Mouse (Mus musculus): ENCODE measurements at regions not wholly inside any gene's neighbourhood (a gene's known extent, or its start where the extent isn't known, plus 50 kb on each side); places are given as distances from the start of the nearest gene placed in this dataset.

- H3K9me3 ChIP-seq (replicated peaks; ENCODE audit: control insufficient read depth, low read length), result no peaks in the 10 kb centered on the region
- no peak overlapping the region for H3K9ac ChIP-seq (ENCODE audit: low read length)
- no peak for ATAC-seq (replicated peaks; ENCODE audit: extremely low read depth, insufficient read depth, low FRiP score)
- WGBS, result 58% methylated on average over 5 of the region's 5 CpGs
- H3K36me3 ChIP-seq (ENCODE audit: control insufficient read depth, insufficient read depth), result no peaks in the 10 kb centered on the region
- H3K4me3 ChIP-seq (ENCODE audit: low read length), result no peak overlapping the region
- no peak overlapping the region for H3K27ac ChIP-seq (ENCODE audit: low read length)
- H3K4me2 ChIP-seq (ENCODE audit: low read depth, low read length), result no peak overlapping the region
- no peaks in the 10 kb centered on the region for H3K4me1 ChIP-seq (ENCODE audit: control insufficient read depth, insufficient read depth, low read length)
- no peaks in the 10 kb centered on the region for H3K27me3 ChIP-seq (ENCODE audit: control insufficient read depth, insufficient read depth, low read length)
Observed at GRCm38 (mm10) chr3:39637924-39638323, 751.2 kb downstream of the Fat4 start.

DNA sequence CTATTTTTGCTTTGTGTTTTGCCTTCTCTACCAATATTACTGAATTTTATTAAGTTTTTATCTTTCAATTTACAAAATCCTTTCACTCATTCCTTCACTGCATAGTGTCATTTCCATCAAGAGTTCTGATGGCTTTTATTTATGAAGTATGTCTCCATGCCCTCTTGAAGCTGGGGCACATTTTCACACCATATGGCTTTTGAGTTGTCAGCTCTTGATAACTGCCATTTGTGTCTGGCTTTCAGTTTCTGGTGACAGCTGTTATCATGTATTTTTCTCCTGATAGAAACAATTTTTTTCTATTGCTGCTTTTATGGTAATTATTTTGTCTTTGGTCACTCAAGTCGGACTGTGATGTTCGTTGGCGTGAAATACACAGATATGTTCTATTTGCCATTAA lies 756.5 kb downstream of the Fat4 start:
- Histone ChIP-seq H3K4me1 (ENCODE audit: control insufficient read depth, insufficient read depth, low read length) (no peaks in the 10 kb centered on the region), H3K9ac (ENCODE audit: low read length) (no peak overlapping the region), H3K9me3 (replicated peaks; ENCODE audit: control insufficient read depth, low read length) (no peaks in the 10 kb centered on the region), H3K27ac (ENCODE audit: low read length) (no peak overlapping the region), H3K27me3 (ENCODE audit: control insufficient read depth, insufficient read depth, low read length) (no peaks in the 10 kb centered on the region), H3K36me3 (ENCODE audit: control insufficient read depth, insufficient read depth) (no peaks in the 10 kb centered on the region), H3K4me3 (ENCODE audit: low read length) (no peak overlapping the region), H3K4me2 (ENCODE audit: low read depth, low read length) (no peak overlapping the region)
- 78% methylated on average over 3 of the region's 3 CpGs for WGBS
- no peak for ATAC-seq (replicated peaks; ENCODE audit: extremely low read depth, insufficient read depth, low FRiP score)

DNA sequence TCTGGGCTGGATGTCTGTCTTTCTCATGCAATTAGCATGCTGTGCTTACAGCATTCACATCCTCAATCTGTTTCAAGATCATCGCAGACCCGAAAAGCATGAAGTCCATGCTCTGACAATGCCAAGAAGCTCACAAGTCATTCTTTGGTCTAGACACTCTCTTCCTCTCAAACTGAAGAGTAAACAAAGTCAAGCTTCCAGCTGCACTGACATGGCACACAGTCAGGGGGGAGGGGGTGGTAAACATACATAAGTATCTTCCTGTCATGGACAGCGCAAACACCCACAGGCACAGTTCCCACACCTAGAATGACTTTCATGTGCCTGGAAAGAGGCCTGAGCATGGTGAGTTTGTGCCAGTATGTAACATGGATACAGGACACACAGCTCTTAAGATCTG lies 780.1 kb downstream of the Fat4 start:
- Histone ChIP-seq H3K27me3 (ENCODE audit: control insufficient read depth, insufficient read depth, low read length) (no peaks in the 10 kb centered on the region), H3K4me1 (ENCODE audit: control insufficient read depth, insufficient read depth, low read length) (no peaks in the 10 kb centered on the region), H3K36me3 (ENCODE audit: control insufficient read depth, insufficient read depth) (no peaks in the 10 kb centered on the region), H3K4me2 (ENCODE audit: low read depth, low read length) (no peak overlapping the region), H3K27ac (ENCODE audit: low read length) (no peak overlapping the region), H3K9me3 (replicated peaks; ENCODE audit: control insufficient read depth, low read length) (no peaks in the 10 kb centered on the region), H3K4me3 (ENCODE audit: low read length) (no peak overlapping the region), H3K9ac (ENCODE audit: low read length) (no peak overlapping the region)
- 63% methylated on average over 3 of the region's 3 CpGs for WGBS
- no peak for ATAC-seq (replicated peaks; ENCODE audit: extremely low read depth, insufficient read depth, low FRiP score)

DNA sequence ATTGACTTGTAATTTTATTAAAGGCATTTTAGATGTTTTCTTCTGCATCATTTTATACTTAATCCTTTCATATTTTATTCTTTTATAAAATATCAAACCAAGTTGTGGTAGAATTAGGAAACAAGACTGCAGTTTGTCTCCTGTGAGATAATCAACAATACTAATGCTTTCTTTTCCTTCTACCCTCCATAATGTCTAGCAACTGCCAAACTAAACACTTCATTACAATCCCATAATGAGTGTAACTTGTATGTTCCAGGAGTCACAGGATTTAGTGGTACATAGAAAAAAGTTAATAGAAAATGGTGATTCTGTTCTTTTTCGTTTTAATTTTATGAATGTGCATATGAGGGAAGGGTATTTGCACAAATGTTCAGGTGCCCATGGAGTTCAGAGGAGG lies 782.4 kb downstream of the Fat4 start:
- no peak overlapping the region for H3K9ac ChIP-seq (ENCODE audit: low read length)
- no peak overlapping the region for H3K4me2 ChIP-seq (ENCODE audit: low read depth, low read length)
- H3K9me3 ChIP-seq (replicated peaks; ENCODE audit: control insufficient read depth, low read length), result no peaks in the 10 kb centered on the region
- no peak overlapping the region for H3K27ac ChIP-seq (ENCODE audit: low read length)
- no peak overlapping the region for H3K4me3 ChIP-seq (ENCODE audit: low read length)
- 54% methylated on average over 1 of the region's 1 CpGs for WGBS
- no peaks in the 10 kb centered on the region for H3K27me3 ChIP-seq (ENCODE audit: control insufficient read depth, insufficient read depth, low read length)
- no peaks in the 10 kb centered on the region for H3K36me3 ChIP-seq (ENCODE audit: control insufficient read depth, insufficient read depth)
- H3K4me1 ChIP-seq (ENCODE audit: control insufficient read depth, insufficient read depth, low read length), result no peaks in the 10 kb centered on the region
- no peak for ATAC-seq (replicated peaks; ENCODE audit: extremely low read depth, insufficient read depth, low FRiP score)

GRCm38 (mm10) chr3:39673997-39674396 lies 787.3 kb downstream of the Fat4 start:
- no peak overlapping the region for H3K4me3 ChIP-seq (ENCODE audit: low read length)
- H3K9ac ChIP-seq (ENCODE audit: low read length), result no peak overlapping the region
- WGBS, result 84% methylated on average over 7 of the region's 7 CpGs
- no peak overlapping the region for H3K4me2 ChIP-seq (ENCODE audit: low read depth, low read length)
- no peaks in the 10 kb centered on the region for H3K9me3 ChIP-seq (replicated peaks; ENCODE audit: control insufficient read depth, low read length)
- ATAC-seq (replicated peaks; ENCODE audit: extremely low read depth, insufficient read depth, low FRiP score), result no peak
- no peak overlapping the region for H3K27ac ChIP-seq (ENCODE audit: low read length)
- H3K36me3 ChIP-seq (ENCODE audit: control insufficient read depth, insufficient read depth), result no peaks in the 10 kb centered on the region
- no peaks in the 10 kb centered on the region for H3K4me1 ChIP-seq (ENCODE audit: control insufficient read depth, insufficient read depth, low read length)
- H3K27me3 ChIP-seq (ENCODE audit: control insufficient read depth, insufficient read depth, low read length), result no peaks in the 10 kb centered on the region

DNA sequence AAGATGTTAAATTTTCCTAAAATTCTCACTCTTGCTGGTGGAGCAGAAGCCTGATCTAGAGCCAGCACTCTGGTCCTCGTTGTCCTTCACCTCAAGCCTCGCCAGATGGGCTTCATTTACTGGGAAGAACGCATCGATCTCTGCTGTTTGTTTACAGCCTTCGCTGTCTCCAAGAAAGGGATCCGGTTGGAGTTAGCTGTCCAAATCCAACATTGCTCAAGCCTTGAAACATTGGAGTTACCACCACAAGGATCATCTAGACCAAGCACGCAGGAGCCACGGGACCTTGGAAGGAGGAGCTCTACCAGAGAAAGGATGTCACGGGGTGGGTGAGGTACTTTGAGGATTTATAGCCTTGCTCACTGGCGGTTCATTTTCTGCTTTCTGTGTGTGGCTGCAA lies 788.2 kb downstream of the Fat4 start:
- Histone ChIP-seq H3K9me3 (replicated peaks; ENCODE audit: control insufficient read depth, low read length) (no peaks in the 10 kb centered on the region), H3K4me1 (ENCODE audit: control insufficient read depth, insufficient read depth, low read length) (no peaks in the 10 kb centered on the region), H3K4me3 (ENCODE audit: low read length) (no peak overlapping the region), H3K36me3 (ENCODE audit: control insufficient read depth, insufficient read depth) (no peaks in the 10 kb centered on the region), H3K9ac (ENCODE audit: low read length) (no peak overlapping the region), H3K27me3 (ENCODE audit: control insufficient read depth, insufficient read depth, low read length) (no peaks in the 10 kb centered on the region), H3K27ac (ENCODE audit: low read length) (no peak overlapping the region), H3K4me2 (ENCODE audit: low read depth, low read length) (no peak overlapping the region)
- 85% methylated on average over 10 of the region's 10 CpGs for WGBS
- no peak for ATAC-seq (replicated peaks; ENCODE audit: extremely low read depth, insufficient read depth, low FRiP score)

- Histone ChIP-seq H3K27me3 (ENCODE audit: control insufficient read depth, insufficient read depth, low read length) (no peaks in the 10 kb centered on the region), H3K27ac (ENCODE audit: low read length) (no peak overlapping the region), H3K9me3 (replicated peaks; ENCODE audit: control insufficient read depth, low read length) (peaks cover 3% of the 10 kb centered on the region), H3K4me2 (ENCODE audit: low read depth, low read length) (no peak overlapping the region), H3K36me3 (ENCODE audit: control insufficient read depth, insufficient read depth) (no peaks in the 10 kb centered on the region), H3K9ac (ENCODE audit: low read length) (no peak overlapping the region), H3K4me3 (ENCODE audit: low read length) (no peak overlapping the region), H3K4me1 (ENCODE audit: control insufficient read depth, insufficient read depth, low read length) (no peaks in the 10 kb centered on the region)
- 81% methylated on average over 1 of the region's 1 CpGs for WGBS
- ATAC-seq (replicated peaks; ENCODE audit: extremely low read depth, insufficient read depth, low FRiP score), result no peak
Observed at GRCm38 (mm10) chr3:39705610-39706009, 818.9 kb downstream of the Fat4 start.

DNA sequence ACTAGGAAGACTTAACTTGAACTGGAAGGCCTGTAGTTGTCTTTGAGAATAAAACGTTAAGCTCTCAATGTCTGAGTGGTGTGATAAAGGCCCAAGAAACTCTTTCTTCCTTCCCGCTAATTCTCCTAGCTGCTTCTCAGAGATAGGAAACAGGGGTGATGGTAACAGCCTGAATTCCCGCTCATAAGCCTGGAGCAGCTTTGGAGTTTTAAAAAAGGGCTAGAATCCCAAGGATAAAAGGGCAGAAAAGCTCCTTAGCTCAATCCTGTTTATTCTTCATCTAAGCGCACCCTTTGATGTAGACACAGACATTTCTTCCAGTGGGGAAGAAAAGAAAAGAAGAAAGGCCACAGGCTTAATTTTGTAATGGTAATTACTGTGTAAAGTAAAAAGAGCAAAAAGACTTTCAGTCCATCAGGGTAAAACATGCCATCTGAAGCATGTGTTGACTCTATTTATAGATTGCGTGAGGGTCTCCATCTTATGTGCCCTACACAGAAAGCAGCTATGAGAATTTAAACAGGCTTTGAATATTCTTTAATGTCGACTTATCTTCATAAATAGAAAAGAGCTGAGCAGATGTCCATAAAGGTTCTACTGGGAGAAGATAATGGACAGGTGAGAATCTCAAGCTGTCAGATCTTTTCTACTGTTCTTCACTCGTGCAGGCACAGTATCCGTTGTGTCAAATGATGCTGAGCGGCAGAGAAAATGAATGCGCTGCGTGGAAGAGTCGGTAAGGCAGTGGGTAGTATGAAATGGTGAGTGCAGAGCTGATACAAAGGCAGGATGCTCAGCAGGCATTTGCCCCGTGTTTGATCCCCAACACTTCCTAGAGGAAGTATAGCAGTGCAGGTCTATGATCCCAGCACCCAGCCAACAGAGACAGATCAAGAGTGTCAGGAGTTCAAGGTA lies 818.0 kb upstream of the Intu start:
- Histone ChIP-seq H3K4me3 (ENCODE audit: low read length) (no peak overlapping the region), H3K36me3 (ENCODE audit: control insufficient read depth, insufficient read depth) (no peaks in the 10 kb centered on the region), H3K27ac (ENCODE audit: low read length) (no peak overlapping the region), H3K4me1 (ENCODE audit: control insufficient read depth, insufficient read depth, low read length) (no peaks in the 10 kb centered on the region), H3K9me3 (replicated peaks; ENCODE audit: control insufficient read depth, low read length) (no peaks in the 10 kb centered on the region), H3K9ac (ENCODE audit: low read length) (no peak overlapping the region), H3K4me2 (ENCODE audit: low read depth, low read length) (no peak overlapping the region), H3K27me3 (ENCODE audit: control insufficient read depth, insufficient read depth, low read length) (no peaks in the 10 kb centered on the region)
- WGBS, result 78% methylated on average over 13 of the region's 13 CpGs
- ATAC-seq (replicated peaks; ENCODE audit: extremely low read depth, insufficient read depth, low FRiP score), result no peak

GRCm38 (mm10) chr3:39714056-39714592 lies 817.0 kb upstream of the Intu start:
- Histone ChIP-seq H3K4me1 (ENCODE audit: control insufficient read depth, insufficient read depth, low read length) (0 out of 2 replicates have a peak, but pooled peaks cover under 1% of the 10 kb centered on the region), H3K27ac (ENCODE audit: low read length) (no peak overlapping the region), H3K9me3 (replicated peaks; ENCODE audit: control insufficient read depth, low read length) (no peaks in the 10 kb centered on the region), H3K27me3 (ENCODE audit: control insufficient read depth, insufficient read depth, low read length) (no peaks in the 10 kb centered on the region), H3K36me3 (ENCODE audit: control insufficient read depth, insufficient read depth) (no peaks in the 10 kb centered on the region), H3K9ac (ENCODE audit: low read length) (no peak overlapping the region), H3K4me3 (ENCODE audit: low read length) (no peak overlapping the region), H3K4me2 (ENCODE audit: low read depth, low read length) (no peak overlapping the region)
- no peak for ATAC-seq (replicated peaks; ENCODE audit: extremely low read depth, insufficient read depth, low FRiP score)
- 68% methylated on average over 5 of the region's 5 CpGs for WGBS
